Mouse (Mus musculus): ENCODE results near the gene Krtap3-1.

DNA sequence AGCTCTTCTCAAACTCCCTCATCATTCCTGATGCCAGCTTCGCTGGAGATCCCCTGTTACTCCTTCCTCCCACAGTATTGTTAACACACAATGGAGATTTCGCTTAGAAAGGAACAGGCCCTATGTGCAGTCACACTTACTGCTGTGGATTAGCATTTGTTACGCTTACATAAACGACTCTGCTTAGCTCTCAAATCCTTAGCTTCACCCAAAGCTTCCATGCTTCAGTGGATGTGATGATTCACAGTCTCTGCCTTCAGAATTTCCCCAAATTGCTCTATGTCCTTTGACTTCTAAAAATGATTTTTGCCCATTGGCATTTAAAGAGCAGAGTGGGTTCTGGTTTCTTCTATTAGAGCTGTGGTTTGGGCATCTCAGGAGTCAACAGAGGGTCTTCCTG is 6.7 kb upstream of the Krtap3-1 start:
- no peak for TF ChIP-seq CTCF (IDR thresholded peaks at IDR 0.05; ENCODE audit: low read depth)
- no peak for TF ChIP-seq EP300 (IDR thresholded peaks at IDR 0.05; ENCODE audit: low read depth)
